Mouse (Mus musculus) left cerebral cortex, postnatal 14 days (tissue): ENCODE results near the gene Uevld. TPM values are rescaled to one million over a fixed set of nuclear protein-coding genes. Genes with fewer than 3 reads are reported as not detected.

Experiments
- DNase-seq, 2 experiments: peaks; one replicate each; pipeline ENCODE4 v3.0.0; 2021 to 2022; ENCODE audit warnings: low spot score in 2 of 2, mixed read lengths in 1 of 2
- intact Hi-C: fragments of 180-260 bp; cut with DNase I; formaldehyde crosslinking; loops from one replicate; pipeline ENCODE4 v1.15.1; 2025
- total RNA-seq, 2 experiments: library from RNA; stranded (reverse); gene quantifications; 2 replicates each; pipeline ENCODE4 v1.2.3; 2021

Gene Uevld
- total RNA-seq, 2 experiments from 2014 or later = 9.6 to 10.0 TPM

DNA sequence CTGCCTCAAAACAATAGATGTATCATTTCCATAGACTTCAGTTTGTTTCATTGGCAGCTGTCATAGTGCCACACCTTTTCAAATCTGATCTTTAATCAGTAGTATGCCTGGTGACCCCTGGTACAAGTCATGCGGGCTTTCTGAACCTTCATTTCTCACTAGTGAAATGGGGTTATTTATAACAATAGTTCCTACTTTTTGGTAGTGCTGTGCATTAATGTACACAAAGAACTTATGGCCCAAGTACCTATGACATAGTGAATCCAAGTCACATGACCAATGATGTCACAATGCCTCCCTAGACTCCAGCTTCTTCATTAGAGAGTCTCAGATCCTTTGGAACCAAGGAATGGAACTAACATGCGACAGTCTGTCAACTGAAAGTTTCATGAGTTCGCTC is 25.0 kb upstream of the Uevld start, which contains the start of gene Gm9999:
Gene Gm9999 (plus strand): TSS at position 301 of the 400 bp plus-strand sequence.
- DNase-seq = no peak
- intact Hi-C loops = no loop called here

DNA sequence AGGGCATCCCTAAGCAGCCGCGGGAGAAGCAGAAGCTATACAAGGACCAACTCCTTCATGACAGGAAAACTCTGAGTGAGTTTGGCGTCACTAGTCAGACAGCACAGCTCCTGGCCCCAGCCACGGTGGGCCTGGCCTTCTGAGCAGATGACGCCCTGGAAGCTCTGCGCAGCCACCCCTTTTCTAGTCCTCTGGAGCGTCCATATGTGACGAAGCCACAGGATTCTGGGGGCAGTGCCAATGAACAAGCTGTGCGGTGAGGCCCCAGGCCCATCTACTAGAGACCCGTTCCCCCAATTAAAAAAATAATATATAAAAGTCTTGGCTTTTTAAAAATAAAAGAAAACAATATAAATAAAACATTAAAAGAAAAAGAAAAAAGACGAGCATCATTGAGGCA is 17.1 kb upstream of the Uevld start:
- intact Hi-C loops = no loop called here
- no peak for DNase-seq

GRCm38 (mm10) chr7:46974648-46975047 is 16.3 kb upstream of the Uevld start:
- no peak for DNase-seq
- intact Hi-C loops = no loop called here

- DNase-seq = no peak
- intact Hi-C loops = no loop called here
Observed at GRCm38 (mm10) chr7:46969898-46970297, 11.6 kb upstream of the Uevld start.

DNA sequence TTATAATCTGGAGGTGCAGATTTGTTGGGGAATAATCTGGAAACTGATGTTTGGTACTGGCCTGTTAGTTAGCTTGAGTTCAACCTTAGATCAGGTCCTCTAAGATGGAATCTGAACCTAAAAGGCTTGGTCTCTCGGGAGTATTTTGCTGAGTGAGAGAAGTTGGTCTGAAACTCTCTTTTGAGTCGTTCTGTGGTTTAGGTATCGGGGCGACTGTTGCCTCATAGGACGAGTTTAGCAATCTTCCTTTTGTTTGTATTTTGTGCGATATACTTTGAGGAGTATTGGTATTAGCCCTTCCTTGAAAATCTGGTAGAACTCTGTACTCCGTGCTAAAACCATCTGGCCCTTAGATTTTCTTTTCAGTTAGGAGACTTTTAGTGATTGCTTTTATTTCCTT is 5.7 kb upstream of the Uevld start:
- intact Hi-C loops = loop anchor here (5.0 kb wide), 1 partner anchor 118 kb away; no protein-coding TSS in a partner anchor
- no peak for DNase-seq

DNA sequence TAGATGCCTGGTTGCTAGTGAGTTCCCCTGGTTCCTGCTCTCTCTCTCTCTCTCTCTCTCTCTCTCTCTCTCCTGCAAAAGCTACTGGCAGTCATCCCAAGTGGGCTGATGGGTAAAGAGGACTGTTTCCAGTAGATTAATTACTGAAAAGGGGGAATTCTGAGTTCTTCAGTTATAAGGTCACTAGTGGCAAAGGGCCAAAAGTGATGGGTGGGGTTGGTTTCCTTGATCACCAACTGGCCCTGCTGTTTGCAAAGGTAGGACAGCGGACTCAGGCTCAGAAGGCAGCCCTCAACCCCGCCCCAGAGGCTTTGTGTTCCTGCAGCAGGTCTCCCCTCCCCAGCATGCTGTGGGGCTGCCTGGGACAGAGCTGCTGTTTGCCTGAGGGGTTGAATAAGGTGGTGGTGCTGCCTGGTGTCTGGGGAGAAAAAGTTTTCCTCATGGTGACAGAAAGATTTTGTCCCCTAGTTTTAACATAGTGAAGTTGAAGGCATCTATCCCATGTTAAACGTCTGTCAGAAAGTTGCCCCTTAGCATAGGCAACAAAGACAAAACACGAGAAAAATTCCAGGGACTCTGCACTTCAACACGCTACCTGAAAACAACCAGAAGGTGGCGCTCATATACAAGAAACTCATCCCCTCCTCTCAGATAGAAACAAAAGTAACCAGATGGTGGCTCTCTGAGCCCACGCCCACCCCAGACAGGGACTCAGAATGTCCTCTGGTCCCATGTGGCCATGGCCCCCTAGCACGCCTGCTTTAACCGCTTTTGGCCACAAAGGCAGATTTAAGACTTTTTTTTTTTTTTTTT is 4.7 kb upstream of the Uevld start:
- intact Hi-C loops = loop anchor here (1.0 to 5.0 kb wide), 3 partner anchors 53 to 188 kb away; no protein-coding TSS in a partner anchor
- DNase-seq = peak; percentile 83 to 85

DNA sequence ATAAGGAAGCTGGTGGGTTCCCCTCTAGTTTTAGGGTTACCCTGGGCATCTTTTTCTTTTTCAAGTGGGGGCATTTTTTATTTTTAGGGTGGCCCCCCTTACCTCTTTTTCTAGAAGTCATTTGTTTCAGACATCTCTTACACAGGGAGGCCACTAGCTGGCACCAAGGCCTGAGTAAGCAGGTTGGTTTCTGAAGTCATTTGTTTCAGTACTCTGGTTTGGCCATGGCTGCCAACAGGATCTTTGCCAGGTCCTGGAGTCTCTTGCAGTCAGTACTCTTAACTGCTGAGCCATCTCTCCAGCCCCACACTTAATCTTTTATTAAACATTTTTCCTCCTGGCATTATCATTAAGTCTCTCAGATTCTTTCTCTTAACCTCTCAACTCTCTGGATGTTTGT is 3.8 kb upstream of the Uevld start:
- intact Hi-C loops = loop anchor here (2.0 to 5.0 kb wide), 2 partner anchors 120 to 189 kb away; no protein-coding TSS in a partner anchor
- no peak for DNase-seq

GRCm38 (mm10) chr7:46960991-46961390 is 2.7 kb upstream of the Uevld start:
- no peak for DNase-seq
- intact Hi-C loops = loop anchor here (5.0 kb wide), 1 partner anchor 121 kb away; no protein-coding TSS in a partner anchor

GRCm38 (mm10) chr7:46958853-46959252 is 526 bp upstream of the Uevld start:
- no peak for DNase-seq
- intact Hi-C loops = loop anchor here (5.0 kb wide), 1 partner anchor 173 kb away; the partner anchor contains the start of gene Ptpn5

GRCm38 (mm10) chr7:46935847-46936246 is 22.5 kb downstream of the Uevld start:
- DNase-seq = peak; percentile 37 to 64
- intact Hi-C loops = no loop called here

DNA sequence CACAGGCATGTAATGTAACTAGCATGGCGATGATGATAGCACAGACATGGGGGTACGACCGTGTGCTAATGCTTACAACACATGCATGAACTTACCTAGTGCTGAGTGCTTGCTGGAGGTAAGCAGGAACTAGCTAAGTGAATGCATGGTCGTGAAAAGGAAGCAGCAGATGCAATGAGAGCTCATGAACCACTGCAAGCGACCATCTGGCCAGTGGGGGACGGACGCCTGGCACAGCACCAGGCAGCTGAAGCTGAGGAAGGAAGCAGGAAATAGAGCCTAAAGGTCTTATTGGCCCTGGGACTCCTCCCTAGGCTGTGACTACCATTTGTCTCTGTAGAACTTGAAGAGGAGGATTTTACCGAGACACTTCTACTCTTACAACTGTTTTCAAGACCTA is 23.5 kb downstream of the Uevld start:
- DNase-seq = no peak
- intact Hi-C loops = no loop called here

DNA sequence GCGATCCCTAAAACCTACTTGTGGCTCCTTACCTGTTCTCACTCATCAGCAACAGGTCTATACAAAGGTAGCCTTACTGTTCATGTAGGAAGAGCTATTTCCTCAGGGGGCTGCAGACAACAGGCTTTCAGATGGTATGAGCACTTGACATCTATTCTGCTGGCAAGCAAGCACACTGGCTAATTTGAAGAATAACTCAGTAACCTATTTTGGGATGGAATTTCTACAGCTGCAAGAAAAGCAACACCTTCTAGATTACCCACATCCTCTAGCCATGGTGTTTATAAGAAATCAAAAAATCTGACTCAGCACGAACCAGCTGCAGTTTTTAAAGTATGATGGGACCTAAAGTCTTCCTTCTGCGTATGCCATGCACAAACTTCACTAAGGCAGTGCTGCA is 27.0 kb downstream of the Uevld start:
- DNase-seq = no peak
- intact Hi-C loops = no loop called here

DNA sequence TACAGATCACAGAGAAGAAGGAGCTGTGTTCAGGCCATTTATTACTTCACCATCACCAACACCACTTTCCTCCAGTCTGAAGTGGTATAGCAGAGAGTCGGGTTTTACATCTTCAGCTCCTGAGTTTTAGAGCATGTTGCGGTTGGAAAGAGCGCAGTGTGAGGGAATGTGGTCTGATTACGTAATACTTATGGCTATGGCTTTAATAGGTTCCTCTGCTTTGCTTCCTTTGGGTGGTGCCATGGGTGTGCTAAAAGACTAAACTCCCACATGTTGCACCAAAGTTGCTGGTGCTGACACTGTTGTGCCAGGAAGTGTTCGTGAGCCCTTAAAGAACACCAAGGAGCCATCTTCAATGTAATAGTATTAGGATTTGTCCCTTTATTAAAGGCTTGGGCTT is 30.0 kb downstream of the Uevld start:
- intact Hi-C loops = no loop called here
- no peak for DNase-seq

- intact Hi-C loops = no loop called here
- no peak for DNase-seq
Observed at GRCm38 (mm10) chr7:46922075-46922474, 36.3 kb downstream of the Uevld start.

GRCm38 (mm10) chr7:46919551-46920176 is 38.7 kb downstream of the Uevld start, which contains the start of gene Tsg101:
Gene Tsg101, minus strand, starts transcription at chr7:46919969.
- peak; percentile 86 to 90 for DNase-seq
- intact Hi-C loops = no loop called here

- intact Hi-C loops = no loop called here
Observed at GRCm38 (mm10) chr7:46918678-46919371, 39.5 kb downstream of the Uevld start.

DNA sequence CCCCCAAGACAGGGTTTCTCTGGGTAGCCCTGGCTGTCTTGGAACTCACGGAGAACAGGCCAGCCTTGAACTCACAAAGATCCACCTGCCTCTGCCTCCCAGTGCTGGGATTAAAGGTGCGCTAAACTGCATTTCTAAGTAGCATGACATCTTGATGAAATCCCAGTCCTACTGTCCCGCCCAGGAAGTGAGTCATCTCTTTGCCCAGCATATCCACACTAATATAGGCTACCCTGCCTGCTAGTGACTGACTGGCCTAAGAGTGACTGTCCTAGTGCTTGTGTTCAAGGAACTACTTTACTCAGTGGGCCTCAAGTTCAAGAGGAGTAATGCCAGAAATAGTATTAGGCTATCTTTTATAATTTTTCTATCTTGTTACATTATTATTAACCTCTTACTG is 42.0 kb downstream of the Uevld start:
- intact Hi-C loops = no loop called here
- no peak for DNase-seq

More at GRCm38 (mm10) chr7:46918678-46919371, 39.5 kb downstream of the Uevld start:
- no peak for DNase-seq

DNA sequence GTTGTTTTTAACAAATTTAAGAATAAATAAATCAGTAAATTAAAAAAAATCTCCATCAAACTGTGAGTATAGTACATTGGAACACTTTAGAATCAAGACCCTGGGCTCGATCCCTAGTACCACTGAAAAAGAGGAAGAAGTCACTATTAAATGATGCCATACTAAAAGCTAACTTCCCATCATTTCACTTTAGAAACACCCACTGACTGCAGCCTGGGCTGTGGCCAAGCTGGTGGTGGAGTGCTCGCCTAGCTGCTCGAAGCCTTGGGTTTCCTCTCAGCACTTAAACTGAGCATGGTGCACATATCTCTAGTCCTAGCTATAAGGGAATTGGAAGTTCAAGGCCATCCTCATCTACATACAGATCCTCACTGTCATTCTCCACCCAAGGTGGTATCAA is 47.1 kb downstream of the Uevld start:
- DNase-seq = no peak
- intact Hi-C loops = no loop called here

- intact Hi-C loops = no loop called here
- DNase-seq = no peak
Observed at GRCm38 (mm10) chr7:46899343-46899742, 59.0 kb downstream of the Uevld start.

DNA sequence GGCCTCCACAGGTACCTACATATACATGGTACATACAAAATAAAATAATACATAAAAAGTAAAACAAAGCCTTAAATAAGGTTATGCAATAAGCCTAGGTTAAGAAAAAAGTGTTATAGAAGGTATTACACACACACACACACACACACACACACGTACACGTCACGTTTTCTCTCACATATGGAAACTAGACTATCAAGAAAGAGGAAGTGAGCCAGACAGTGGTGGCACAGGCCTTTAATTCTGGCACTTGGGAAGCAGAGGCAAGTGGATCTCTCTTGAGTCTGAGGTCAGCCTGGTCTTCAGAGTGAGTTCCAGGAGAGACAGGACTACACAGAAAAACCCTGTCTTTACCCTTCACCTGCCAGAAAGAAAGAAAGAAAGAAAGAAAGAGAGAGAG is 62.8 kb downstream of the Uevld start:
- intact Hi-C loops = no loop called here
- no peak for DNase-seq
